In genomic region chr19:28376401-28376800, GRCm38 (mm10) we compare ENCODE assay signal across 23 mouse cellular contexts.
DNase-seq lines count a peak whose midpoint lies in the region; ATAC-seq and TF ChIP-seq lines count a peak whose summit lies in the region.
"Had no signal": no experiment of that assay in that cellular context is flagged by ENCODE, and none has a peak within 500 bp of the region (broad histone marks: within the 10 kb centered on the region; RNA-seq: fewer than 3 reads in every experiment).

No protein-coding gene starts in this region.

- H3K27me3 ChIP-seq in Patski: no peaks in the 10 kb centered on the region
- no peaks in the 10 kb centered on the region for H3K27me3 ChIP-seq in limb, embryonic 13.5 days
- H3K27me3 ChIP-seq: liver, embryonic 13.5 days; megakaryocyte, embryonic 14.5 days; neural tube, embryonic 13.5 days had no signal

- CTCF ChIA-PET in Patski (lab: Charles Lee): interaction anchor here (0.9 to 1.3 kb wide), 3 partner anchors 11 to 24 kb away, joined by 3 to 5 read pairs (median 3); no protein-coding TSS in a partner anchor

- no peak overlapping the region for H3K9ac ChIP-seq in limb, embryonic 13.5 days
- H3K9ac ChIP-seq: forebrain, embryonic 13.5 days; liver, embryonic 13.5 days; neural tube, embryonic 13.5 days had no signal

- H3K4me2 ChIP-seq in limb, embryonic 13.5 days (replicated peaks): no peak overlapping the region
- H3K4me2 ChIP-seq: forebrain, embryonic 13.5 days; liver, embryonic 13.5 days; neural tube, embryonic 13.5 days had no signal

- H3K4me3 ChIP-seq in limb, embryonic 13.5 days: no peak overlapping the region
- H3K4me3 ChIP-seq: forebrain, embryonic 13.5 days; heart, embryonic 10.5 days; left cerebral cortex, adult 2 months; liver, embryonic 13.5 days; megakaryocyte, embryonic 14.5 days; neural tube, embryonic 13.5 days had no signal

- TF ChIP-seq CTCF in Patski (IDR thresholded peaks at IDR 0.05): no peak

- POLR2A ChIA-PET in Patski (lab: Charles Lee): interaction anchor here (1.0 kb wide), 1 partner anchor 9 kb away, joined by 3 read pairs; no protein-coding TSS in a partner anchor

- H3K4me1 ChIP-seq in limb, embryonic 13.5 days: peaks cover 32% of the 10 kb centered on the region
- H3K4me1 ChIP-seq: liver, embryonic 13.5 days; megakaryocyte, embryonic 14.5 days had no signal

- intact Hi-C loops in left cerebral cortex, postnatal 4 days (cut with DNase I): no loop called here

- WGBS in limb, embryonic 13.5 days: 29% methylated on average over 1 of the region's 1 CpGs

- H3K9me3 ChIP-seq in limb, embryonic 13.5 days: no peaks in the 10 kb centered on the region
- H3K9me3 ChIP-seq: forebrain, embryonic 13.5 days; heart, embryonic 10.5 days; liver, embryonic 13.5 days; megakaryocyte, embryonic 14.5 days; neural tube, embryonic 13.5 days had no signal

- DNase-seq in cerebellum, postnatal 14 days: peak; percentile 24 to 47
- DNase-seq in left cerebral cortex, postnatal 4 days: peak; percentile 39
- no peak for DNase-seq in left cerebral cortex, adult 18-20 months (ENCODE audit: low spot score in 2 of 2)
- peak; percentile 75 for DNase-seq in Patski (ENCODE audit: low read depth, low spot score)
- DNase-seq in layer of hippocampus, adult 11-12 months (ENCODE audit: low spot score): no peak
- DNase-seq in frontal cortex, postnatal 14 days (ENCODE audit: low spot score in 2 of 2): no peak
- DNase-seq: adrenal gland, adult 8-10 months; heart, postnatal 4 days; layer of hippocampus, adult 9-11 months; liver, embryonic 13.5 days; lung, adult 2 months; midbrain, embryonic 14.5 days; right cerebral cortex, adult 18-20 months; thymus, adult 18-20 months; thymus, postnatal 36 days had no signal

- H3K27ac ChIP-seq in limb, embryonic 13.5 days: peak overlapping the region; percentile 55
- H3K27ac ChIP-seq: forebrain, embryonic 13.5 days; heart, embryonic 10.5 days; left cerebral cortex, adult 2 months; liver, embryonic 13.5 days; neural tube, embryonic 13.5 days had no signal

- H3K36me3 ChIP-seq in limb, embryonic 13.5 days: no peaks in the 10 kb centered on the region
- H3K36me3 ChIP-seq: heart, embryonic 10.5 days; liver, embryonic 13.5 days; neural tube, embryonic 13.5 days had no signal

- no peak for ATAC-seq in cerebellum, adult (ENCODE audit: insufficient number of reproducible peaks, low FRiP score, low TSS enrichment)
- peak; percentile 24 for ATAC-seq in Patski
- ATAC-seq in limb, embryonic 13.5 days (ENCODE audit: low FRiP score, low read depth): peak; percentile 19; the same call in 1 of the 2 replicates
- ATAC-seq: CD4-positive, CD25-positive, alpha-beta regulatory T cell, adult 4 months; forebrain, embryonic 13.5 days had no signal

- in situ Hi-C loops in Patski (cut with MboI; ENCODE audit: low pct_unique_long_range_greater_than_20kb): loop anchor here (10.0 kb wide), 1 partner anchor 248 kb away; no protein-coding TSS in a partner anchor

Comparison
In these comparisons a context has a peak if more than half of its experiments do, and no peak if none do; other contexts are left out.
1. DNase-seq: peak in cerebellum, postnatal 14 days (2 of 2), left cerebral cortex, postnatal 4 days (single experiment) and Patski (single experiment); none in left cerebral cortex, adult 18-20 months (0 of 2), layer of hippocampus, adult 11-12 months (single experiment) and frontal cortex, postnatal 14 days (0 of 2).